Mouse (Mus musculus): Measurements from ENCODE around the gene Gm45716. TPM values are rescaled to one million over a fixed set of nuclear protein-coding genes. Genes with fewer than 3 reads are reported as not detected.

The Gm45716 gene
- polyA plus RNA-seq, 1 experiment from 2014 or later: 25.6 TPM

- Histone ChIP-seq H3K9ac (no peak overlapping the region), H3K27ac (no peak overlapping the region), H3K4me3 (replicated peaks; ENCODE audit: low read length) (no peak overlapping the region), H3K4me2 (replicated peaks) (no peak overlapping the region), H3K36me3 (replicated peaks; ENCODE audit: control insufficient read depth, insufficient read depth) (peaks cover 86% of the 10 kb centered on the region), H3K4me1 (replicated peaks; ENCODE audit: control insufficient read depth, insufficient read depth, low read length) (no peaks in the 10 kb centered on the region), H3K27me3 (ENCODE audit: control insufficient read depth, insufficient read depth, low read length) (no peaks in the 10 kb centered on the region), H3K9me3 (ENCODE audit: control insufficient read depth, low read length) (no peaks in the 10 kb centered on the region)
- 88% methylated on average over 11 of the region's 11 CpGs for WGBS
- ATAC-seq (ENCODE audit: low FRiP score): no peak
- no peak for DNase-seq (ENCODE audit: low spot score)
Observed at GRCm38 (mm10) chr11:90264180-90264579, 76.7 kb downstream of the Gm45716 start.

DNA sequence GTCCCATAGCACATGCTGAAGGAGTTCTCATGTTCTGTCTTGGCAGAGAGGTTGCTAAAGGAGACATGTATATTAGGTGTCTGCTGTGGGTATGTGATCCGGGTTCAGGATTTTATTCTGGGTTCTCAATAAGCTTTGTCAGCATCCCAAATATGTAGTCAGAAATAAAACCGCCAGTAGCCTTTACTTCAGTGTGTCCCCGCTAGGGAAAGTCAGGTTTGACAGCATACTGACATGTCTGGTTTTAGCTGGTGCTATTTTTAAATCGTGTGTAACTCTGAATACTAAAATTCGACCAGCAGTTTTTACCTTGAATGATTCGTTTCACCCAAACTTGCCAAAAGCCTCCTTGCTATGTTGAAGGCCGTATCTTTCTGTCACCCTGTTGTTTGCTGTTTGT is 78.1 kb downstream of the Gm45716 start:
- WGBS: 94% methylated on average over 7 of the region's 7 CpGs
- H3K9me3 ChIP-seq (ENCODE audit: control insufficient read depth, low read length): no peaks in the 10 kb centered on the region
- H3K36me3 ChIP-seq (replicated peaks; ENCODE audit: control insufficient read depth, insufficient read depth): peaks cover 82% of the 10 kb centered on the region
- no peak overlapping the region for H3K4me2 ChIP-seq (replicated peaks)
- H3K9ac ChIP-seq: no peak overlapping the region
- ATAC-seq (ENCODE audit: low FRiP score): no peak
- H3K4me3 ChIP-seq (replicated peaks; ENCODE audit: low read length): no peak overlapping the region
- H3K4me1 ChIP-seq (replicated peaks; ENCODE audit: control insufficient read depth, insufficient read depth, low read length): no peaks in the 10 kb centered on the region
- no peak overlapping the region for H3K27ac ChIP-seq
- DNase-seq (ENCODE audit: low spot score): no peak
- H3K27me3 ChIP-seq (ENCODE audit: control insufficient read depth, insufficient read depth, low read length): no peaks in the 10 kb centered on the region

- Histone ChIP-seq H3K4me1 (replicated peaks; ENCODE audit: control insufficient read depth, insufficient read depth, low read length) (no peaks in the 10 kb centered on the region), H3K4me2 (replicated peaks) (no peak overlapping the region), H3K27me3 (ENCODE audit: control insufficient read depth, insufficient read depth, low read length) (no peaks in the 10 kb centered on the region), H3K36me3 (replicated peaks; ENCODE audit: control insufficient read depth, insufficient read depth) (peaks cover 74% of the 10 kb centered on the region), H3K9me3 (ENCODE audit: control insufficient read depth, low read length) (no peaks in the 10 kb centered on the region), H3K9ac (no peak overlapping the region), H3K27ac (no peak overlapping the region), H3K4me3 (replicated peaks; ENCODE audit: low read length) (no peak overlapping the region)
- 66% methylated on average over 5 of the region's 5 CpGs for WGBS
- ATAC-seq (ENCODE audit: low FRiP score): no peak
- no peak for DNase-seq (ENCODE audit: low spot score)
Observed at GRCm38 (mm10) chr11:90268934-90269333, 81.5 kb downstream of the Gm45716 start.

DNA sequence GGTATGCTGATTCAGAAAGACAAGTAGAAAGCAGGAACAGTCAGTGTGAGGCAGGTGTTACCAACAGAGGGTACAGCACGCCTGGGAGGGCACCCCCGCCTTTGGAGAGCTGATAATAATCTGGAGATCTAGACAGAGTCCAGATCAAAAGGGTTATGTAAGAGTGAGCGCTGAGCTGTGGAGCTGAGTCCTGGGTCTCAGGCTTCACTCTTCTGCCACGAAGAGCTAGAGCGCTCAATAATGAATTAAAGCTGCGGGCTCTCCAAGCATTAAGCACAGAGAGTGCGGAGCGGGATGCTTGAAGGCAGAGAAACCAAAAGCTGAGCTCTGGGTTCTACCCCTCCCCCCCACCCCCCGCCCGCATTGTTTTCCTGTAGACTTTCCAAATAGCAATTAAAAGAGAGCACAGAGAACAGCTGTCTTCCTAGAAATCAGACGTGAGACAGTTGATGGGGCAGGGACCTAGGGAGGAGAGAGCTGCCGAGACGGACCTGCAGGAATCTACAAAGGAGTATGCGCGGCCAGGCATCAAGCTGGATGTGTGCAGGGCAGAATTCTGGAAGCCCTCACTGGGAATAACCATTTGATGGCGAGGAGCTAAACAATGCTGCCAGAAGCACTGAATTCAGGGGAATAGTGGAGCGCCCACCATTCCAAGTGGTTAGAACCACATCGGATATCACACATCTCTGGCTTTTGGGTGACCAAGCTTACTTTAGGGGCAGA is 82.1 kb downstream of the Gm45716 start:
- no peak overlapping the region for H3K9ac ChIP-seq
- H3K36me3 ChIP-seq (replicated peaks; ENCODE audit: control insufficient read depth, insufficient read depth): peaks cover 69% of the 10 kb centered on the region
- H3K27me3 ChIP-seq (ENCODE audit: control insufficient read depth, insufficient read depth, low read length): no peaks in the 10 kb centered on the region
- 0 out of 2 replicates have a peak overlapping the region, but pooled peaks have one; percentile 2 for H3K4me2 ChIP-seq (replicated peaks)
- DNase-seq (ENCODE audit: low spot score): no peak
- no peaks in the 10 kb centered on the region for H3K9me3 ChIP-seq (ENCODE audit: control insufficient read depth, low read length)
- no peak overlapping the region for H3K4me3 ChIP-seq (replicated peaks; ENCODE audit: low read length)
- H3K27ac ChIP-seq: no peak overlapping the region
- no peaks in the 10 kb centered on the region for H3K4me1 ChIP-seq (replicated peaks; ENCODE audit: control insufficient read depth, insufficient read depth, low read length)
- no peak for ATAC-seq (ENCODE audit: low FRiP score)
- 37% methylated on average over 18 of the region's 18 CpGs for WGBS

- ATAC-seq (ENCODE audit: low FRiP score): no peak
- Histone ChIP-seq H3K36me3 (replicated peaks; ENCODE audit: control insufficient read depth, insufficient read depth) (peaks cover 63% of the 10 kb centered on the region), H3K4me2 (replicated peaks) (no peak overlapping the region), H3K4me1 (replicated peaks; ENCODE audit: control insufficient read depth, insufficient read depth, low read length) (no peaks in the 10 kb centered on the region), H3K9me3 (ENCODE audit: control insufficient read depth, low read length) (no peaks in the 10 kb centered on the region), H3K9ac (no peak overlapping the region), H3K4me3 (replicated peaks; ENCODE audit: low read length) (no peak overlapping the region), H3K27me3 (ENCODE audit: control insufficient read depth, insufficient read depth, low read length) (no peaks in the 10 kb centered on the region), H3K27ac (no peak overlapping the region)
- DNase-seq (ENCODE audit: low spot score): no peak
- whole genome bisulfite sequencing: 87% methylated on average over 11 of the region's 11 CpGs
Observed at GRCm38 (mm10) chr11:90270132-90270877, 82.8 kb downstream of the Gm45716 start.

- Histone ChIP-seq H3K9ac (no peak overlapping the region), H3K9me3 (ENCODE audit: control insufficient read depth, low read length) (no peaks in the 10 kb centered on the region), H3K36me3 (replicated peaks; ENCODE audit: control insufficient read depth, insufficient read depth) (peaks cover 55% of the 10 kb centered on the region), H3K4me1 (replicated peaks; ENCODE audit: control insufficient read depth, insufficient read depth, low read length) (no peaks in the 10 kb centered on the region), H3K4me3 (replicated peaks; ENCODE audit: low read length) (no peak overlapping the region), H3K27me3 (ENCODE audit: control insufficient read depth, insufficient read depth, low read length) (no peaks in the 10 kb centered on the region), H3K27ac (no peak overlapping the region), H3K4me2 (replicated peaks) (no peak overlapping the region)
- no peak for ATAC-seq (ENCODE audit: low FRiP score)
- 67% methylated on average over 1 of the region's 1 CpGs for WGBS
- no peak for DNase-seq (ENCODE audit: low spot score)
Observed at GRCm38 (mm10) chr11:90274187-90274586, 86.7 kb downstream of the Gm45716 start.

GRCm38 (mm10) chr11:90275663-90276062 is 88.2 kb downstream of the Gm45716 start:
- 87% methylated on average over 7 of the region's 7 CpGs for WGBS
- Histone ChIP-seq H3K4me2 (replicated peaks) (no peak overlapping the region), H3K27ac (no peak overlapping the region), H3K36me3 (replicated peaks; ENCODE audit: control insufficient read depth, insufficient read depth) (peaks cover 49% of the 10 kb centered on the region), H3K4me3 (replicated peaks; ENCODE audit: low read length) (no peak overlapping the region), H3K27me3 (ENCODE audit: control insufficient read depth, insufficient read depth, low read length) (no peaks in the 10 kb centered on the region), H3K9me3 (ENCODE audit: control insufficient read depth, low read length) (no peaks in the 10 kb centered on the region), H3K9ac (no peak overlapping the region), H3K4me1 (replicated peaks; ENCODE audit: control insufficient read depth, insufficient read depth, low read length) (no peaks in the 10 kb centered on the region)
- no peak for ATAC-seq (ENCODE audit: low FRiP score)
- no peak for DNase-seq (ENCODE audit: low spot score)

DNA sequence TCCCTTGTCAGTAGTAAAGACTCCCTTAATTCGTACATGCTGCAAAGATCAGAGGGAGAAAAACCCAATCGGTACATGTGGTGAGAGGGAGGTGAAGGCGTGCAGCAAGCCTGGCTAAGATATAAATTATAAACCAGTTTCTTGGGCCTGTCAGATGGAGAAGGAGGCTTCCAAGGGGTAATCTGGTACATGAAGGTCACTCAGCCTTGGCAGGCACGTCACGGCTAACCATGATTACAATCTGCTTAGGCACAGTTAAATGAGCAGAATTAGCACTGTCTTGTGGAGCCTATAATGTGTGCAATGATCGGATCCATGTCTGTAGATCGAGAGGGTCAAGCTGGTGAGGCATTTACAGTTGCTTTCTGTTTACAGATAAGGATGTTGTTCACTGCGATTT is 88.7 kb downstream of the Gm45716 start:
- Histone ChIP-seq H3K4me2 (replicated peaks) (no peak overlapping the region), H3K36me3 (replicated peaks; ENCODE audit: control insufficient read depth, insufficient read depth) (peaks cover 46% of the 10 kb centered on the region), H3K9me3 (ENCODE audit: control insufficient read depth, low read length) (no peaks in the 10 kb centered on the region), H3K4me1 (replicated peaks; ENCODE audit: control insufficient read depth, insufficient read depth, low read length) (no peaks in the 10 kb centered on the region), H3K27me3 (ENCODE audit: control insufficient read depth, insufficient read depth, low read length) (no peaks in the 10 kb centered on the region), H3K4me3 (replicated peaks; ENCODE audit: low read length) (no peak overlapping the region), H3K27ac (no peak overlapping the region), H3K9ac (no peak overlapping the region)
- ATAC-seq (ENCODE audit: low FRiP score) (no peak), DNase-seq (ENCODE audit: low spot score) (no peak)
- WGBS: 83% methylated on average over 8 of the region's 8 CpGs

GRCm38 (mm10) chr11:90276561-90276960 is 89.1 kb downstream of the Gm45716 start:
- Histone ChIP-seq H3K4me2 (replicated peaks) (no peak overlapping the region), H3K9me3 (ENCODE audit: control insufficient read depth, low read length) (no peaks in the 10 kb centered on the region), H3K27ac (no peak overlapping the region), H3K4me3 (replicated peaks; ENCODE audit: low read length) (no peak overlapping the region), H3K9ac (no peak overlapping the region), H3K4me1 (replicated peaks; ENCODE audit: control insufficient read depth, insufficient read depth, low read length) (no peaks in the 10 kb centered on the region), H3K27me3 (ENCODE audit: control insufficient read depth, insufficient read depth, low read length) (no peaks in the 10 kb centered on the region), H3K36me3 (replicated peaks; ENCODE audit: control insufficient read depth, insufficient read depth) (peaks cover 42% of the 10 kb centered on the region)
- DNase-seq (ENCODE audit: low spot score): no peak
- 85% methylated on average over 12 of the region's 12 CpGs for WGBS
- no peak for ATAC-seq (ENCODE audit: low FRiP score)
